Mouse (Mus musculus): ENCODE measurements around the gene Egfl8.

DNA sequence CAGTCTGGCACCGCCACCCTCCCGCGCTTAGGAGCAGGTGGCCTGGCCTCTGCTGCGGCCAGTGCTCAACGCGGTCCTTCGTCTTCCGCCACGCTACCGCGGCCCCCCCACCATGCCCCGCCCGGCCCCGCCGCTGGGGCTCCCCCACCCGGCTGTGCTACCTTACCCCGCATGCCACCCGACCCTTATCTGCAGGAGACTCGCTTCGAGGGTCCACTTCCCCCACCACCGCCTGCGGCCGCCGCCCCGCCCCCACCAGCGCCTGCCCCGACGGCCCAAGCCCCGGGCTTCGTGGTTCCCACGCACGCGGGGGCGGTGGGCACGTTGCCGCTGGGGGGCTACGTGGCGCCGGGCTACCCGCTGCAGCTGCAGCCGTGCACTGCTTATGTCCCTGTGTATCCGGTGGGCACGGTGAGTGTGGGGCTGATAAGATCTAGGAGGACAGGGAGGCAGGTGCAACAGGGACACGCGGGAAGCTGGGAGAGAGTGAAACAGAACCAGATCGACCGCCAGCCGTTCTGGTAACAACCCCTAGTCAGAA, 15.1 kb upstream of the Egfl8 start:
- TF ChIP-seq CTCF (IDR thresholded peaks at IDR 0.05; ENCODE audit: low read depth) (no peak), EP300 (optimal IDR thresholded peaks at IDR 0.05) (no peak)

Measured in stomach, postnatal 0 days (tissue).